Mouse (Mus musculus) CD4-positive naive resting alpha-beta T cell, adult 76 days (primary cell): Measurements from ENCODE around the gene Grip2. TPM values are rescaled to one million over a fixed set of nuclear protein-coding genes. Genes with fewer than 3 reads are reported as not detected.

Experiments
- total RNA-seq: library from RNA; stranded (reverse); gene quantifications from one replicate; pipeline ENCODE4 v1.2.4, GENCODE M21; 2023

The Grip2 gene
- not detected for total RNA-seq

DNA sequence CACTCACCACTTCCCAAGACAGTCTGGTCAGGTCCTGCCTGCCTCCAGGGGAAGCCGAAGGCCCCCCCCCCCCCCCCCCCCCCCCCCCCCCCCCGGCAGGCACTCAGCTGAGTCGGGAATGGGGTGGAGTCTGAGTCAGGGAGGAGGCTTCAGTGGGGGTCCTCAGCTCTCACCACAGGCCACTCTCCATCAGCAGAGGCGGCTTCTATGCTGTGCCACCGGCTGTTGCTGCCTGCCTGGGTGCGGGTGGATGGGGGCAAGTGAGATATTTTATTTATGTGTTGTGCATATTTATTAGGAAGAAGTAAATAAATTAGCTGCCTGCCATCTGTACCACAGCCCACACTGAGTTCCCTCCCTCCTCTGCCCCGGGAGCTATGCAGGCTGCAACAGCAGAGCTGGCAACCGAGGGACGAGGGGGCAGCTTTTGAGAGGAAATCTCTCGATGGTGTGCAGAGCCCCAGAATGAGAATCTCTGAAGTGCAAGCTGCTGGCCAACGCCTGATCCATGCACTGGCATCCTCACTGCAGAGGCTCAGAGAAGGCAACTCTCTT, at the start of gene Grip2:
Gene Grip2, minus strand, starts transcription at position 235 of the 555 bp plus-strand sequence.

Other genes with a start within 250 kb of the Grip2 start
- gene Slc6a6, start 143.2 kb downstream of the Grip2 start, total RNA-seq = 124 TPM
- gene Ccdc174, start 50.8 kb upstream of the Grip2 start, total RNA-seq = 64.1 TPM
- gene 4930590J08Rik, start 75.6 kb upstream of the Grip2 start, total RNA-seq = 5.1 TPM
- 0.23 TPM for gene Fgd5, start 151.6 kb upstream of the Grip2 start, total RNA-seq